Mouse (Mus musculus) MEL (cell line): Measurements from ENCODE around the gene Col4a1. TPM values are rescaled to one million over a fixed set of nuclear protein-coding genes. Genes with fewer than 3 reads are reported as not detected.

Experiments used
- DNase-seq: peaks from one replicate; pipeline ENCODE4 v3.0.0; 2011; ENCODE audit warnings: low read depth, low spot score
- H3K27ac ChIP-seq: 2 replicates; pipeline ENCODE4 v1.5.1; 2012; ENCODE audit warnings: low read depth, mild to moderate bottlenecking, control low read depth, low read length, moderate library complexity; ENCODE audit not compliant: control insufficient read depth
- H3K27me3 ChIP-seq, 2 experiments: fragments of 150-350 bp in 1 of 2; sonication (generic) in 1 of 2; 2 replicates each; pipeline ENCODE4 v1.6.1; 2012; ENCODE audit warnings: low read length in 2 of 2, mild to moderate bottlenecking in 2 of 2, improper control_type of control experiment in 1 of 2, moderate library complexity in 1 of 2; ENCODE audit not compliant: insufficient read depth in 2 of 2, control insufficient read depth in 1 of 2
- H3K36me3 ChIP-seq, 2 experiments: 2 replicates each; pipeline ENCODE4 v1.6.1; 2012 to 2014; ENCODE audit warnings: low read length in 2 of 2, improper control_type of control experiment in 1 of 2, inconsistent platforms in 1 of 2, mild to moderate bottlenecking in 1 of 2; ENCODE audit not compliant: insufficient read depth in 2 of 2, control insufficient read depth in 1 of 2
- H3K4me1 ChIP-seq, 2 experiments: fragments of 150-350 bp in 1 of 2; sonication (generic) in 1 of 2; 2 replicates each; pipeline ENCODE4 v1.6.1; 2012; ENCODE audit warnings: low read length in 2 of 2, improper control_type of control experiment in 1 of 2, mild to moderate bottlenecking in 1 of 2; ENCODE audit not compliant: insufficient read depth in 2 of 2, control insufficient read depth in 1 of 2
- H3K4me3 ChIP-seq, 2 experiments: fragments of 150-350 bp in 1 of 2; sonication (generic) in 1 of 2; 2 replicates each; pipeline ENCODE4 v1.5.1; 2012; ENCODE audit warnings: low read depth in 2 of 2, low read length in 2 of 2, mild to moderate bottlenecking in 2 of 2, moderate library complexity in 2 of 2, control low read depth in 1 of 2, improper control_type of control experiment in 1 of 2; ENCODE audit not compliant: control insufficient read depth in 1 of 2, insufficient read depth in 1 of 2
- H3K79me2 ChIP-seq: 2 replicates; pipeline ENCODE4 v1.6.1; 2012; ENCODE audit warnings: mild to moderate bottlenecking, low read length, moderate library complexity; ENCODE audit not compliant: control insufficient read depth, poor library complexity, insufficient read depth
- H3K9ac ChIP-seq: 2 replicates; pipeline ENCODE4 v1.6.1; 2012; ENCODE audit warnings: low read depth, mild to moderate bottlenecking, control low read depth, low read length, moderate library complexity; ENCODE audit not compliant: control insufficient read depth, poor library complexity, severe bottlenecking
- H3K9me3 ChIP-seq: fragments of 150-350 bp; sonication (generic); replicated peaks from 2 replicates; pipeline ENCODE4 v1.6.1; 2012; ENCODE audit warnings: mild to moderate bottlenecking, low read length, improper control_type of control experiment, moderate library complexity; ENCODE audit not compliant: insufficient read depth
- CHD2 ChIP-seq: IDR thresholded peaks from 2 replicates; pipeline ENCODE4 v1.6.1; 2011; ENCODE audit warnings: low read length, improper control_type of control experiment
- ETS1 ChIP-seq: IDR thresholded peaks from 2 replicates; pipeline ENCODE4 v1.6.1; 2012; ENCODE audit warnings: low read depth, mild to moderate bottlenecking, inconsistent platforms, low read length, improper control_type of control experiment, moderate library complexity
- GABPA ChIP-seq: IDR thresholded peaks from 2 replicates; pipeline ENCODE4 v1.6.1; 2012; ENCODE audit warnings: low read depth, mild to moderate bottlenecking, inconsistent platforms, low read length, improper control_type of control experiment, moderate library complexity
- MAFK ChIP-seq: IDR thresholded peaks from 2 replicates; pipeline ENCODE4 v1.6.1; 2011; ENCODE audit warnings: low read depth, mild to moderate bottlenecking, low read length, improper control_type of control experiment, borderline replicate concordance
- MEF2A ChIP-seq: IDR thresholded peaks from 2 replicates; pipeline ENCODE4 v1.6.1; 2014; ENCODE audit warnings: low read depth, mild to moderate bottlenecking, inconsistent platforms, low read length, improper control_type of control experiment; ENCODE audit not compliant: poor library complexity, insufficient replicate concordance, severe bottlenecking; ENCODE audit errors: extremely low read depth
- MYB ChIP-seq: IDR thresholded peaks from 2 replicates; pipeline ENCODE4 v1.6.1; 2011; ENCODE audit warnings: mild to moderate bottlenecking, low read depth, low read length, improper control_type of control experiment
- MYC ChIP-seq: IDR thresholded peaks from 2 replicates; pipeline ENCODE4 v1.6.1; 2011; ENCODE audit warnings: low read depth, mild to moderate bottlenecking, low read length, improper control_type of control experiment, moderate library complexity
- POLR2A ChIP-seq, 2 experiments: IDR thresholded peaks; 2 replicates each; pipeline ENCODE4 v1.6.1; 2011 to 2012; ENCODE audit warnings: low read length in 2 of 2, mild to moderate bottlenecking in 2 of 2, control low read depth in 1 of 2, improper control_type of control experiment in 1 of 2, low read depth in 1 of 2, moderate library complexity in 1 of 2; ENCODE audit not compliant: control insufficient read depth in 1 of 2, insufficient read depth in 1 of 2, poor library complexity in 1 of 2
- POLR2AphosphoS5 ChIP-seq: IDR thresholded peaks from 2 replicates; pipeline ENCODE4 v1.6.1; 2012; ENCODE audit warnings: low read depth, borderline replicate concordance, mild to moderate bottlenecking, inconsistent platforms, low read length, moderate library complexity, mixed read lengths
- RAD21 ChIP-seq: IDR thresholded peaks from 2 replicates; pipeline ENCODE4 v1.6.1; 2011; ENCODE audit warnings: mild to moderate bottlenecking, low read depth, low read length, improper control_type of control experiment
- SMC3 ChIP-seq: IDR thresholded peaks from 2 replicates; pipeline ENCODE4 v1.6.1; 2011; ENCODE audit warnings: low read depth, low read length, improper control_type of control experiment
- TAL1 ChIP-seq: IDR thresholded peaks from 2 replicates; pipeline ENCODE4 v1.6.1; 2012; ENCODE audit warnings: mild to moderate bottlenecking, inconsistent platforms, low read length, moderate library complexity, mixed read lengths
- TCF12 ChIP-seq: IDR thresholded peaks from 2 replicates; pipeline ENCODE4 v1.6.1; 2014; ENCODE audit warnings: low read depth, mild to moderate bottlenecking, inconsistent platforms, low read length, improper control_type of control experiment, moderate library complexity
- ZMIZ1 ChIP-seq: IDR thresholded peaks from 2 replicates; pipeline ENCODE4 v1.6.1; 2012; ENCODE audit warnings: low read depth, mild to moderate bottlenecking, inconsistent platforms, low read length, improper control_type of control experiment, moderate library complexity
- ZNF384 ChIP-seq: IDR thresholded peaks from 2 replicates; pipeline ENCODE4 v1.6.1; 2012; ENCODE audit warnings: low read depth, mild to moderate bottlenecking, inconsistent platforms, low read length, improper control_type of control experiment
- polyA plus RNA-seq, 2 experiments: library from polyadenylated mRNA; stranded (reverse) in 1 of 2; unstranded in 1 of 2; fragments of >175 nt in 1 of 2; fragments of >200 nt in 1 of 2; gene quantifications; 2 replicates each; pipeline versions ENCODE4 v1.2.1 to v1.2.4; 2012; ENCODE audit warnings: low replicate concordance in 2 of 2, low read depth in 1 of 2; ENCODE audit not compliant: insufficient read length in 2 of 2, insufficient read depth in 1 of 2, missing spikeins in 1 of 2
- total RNA-seq: library from RNA; depleted of rRNA; stranded (reverse); fragments of 300-350 nt; gene quantifications from 2 replicates; pipeline ENCODE4 v1.2.3, GENCODE M21; 2012

Gene Col4a1
- total and polyA plus RNA-seq, 3 experiments, result 0.31 TPM; not detected in 2

DNA sequence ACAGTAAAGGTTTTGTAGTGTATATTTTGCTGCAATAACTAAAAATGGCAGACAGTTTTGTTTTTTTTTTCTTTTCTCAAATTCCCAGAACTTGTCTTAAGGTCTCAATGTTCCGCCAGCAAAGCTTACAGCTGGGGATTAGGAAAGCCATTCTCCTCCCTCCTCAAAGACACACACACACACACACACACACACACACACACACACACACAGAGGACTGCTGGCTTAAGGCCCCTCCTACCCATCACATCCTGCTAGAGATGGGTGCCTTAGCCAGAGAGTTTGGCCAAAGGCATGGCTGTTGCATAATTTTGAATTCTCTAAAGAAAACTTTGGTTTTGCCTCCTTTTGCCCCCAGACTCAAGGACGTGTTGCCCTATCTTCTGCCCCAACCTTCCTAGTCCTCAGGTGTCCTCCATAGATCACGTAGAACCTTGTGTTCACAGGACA, 35.0 kb downstream of the Col4a1 start:
- Histone ChIP-seq H3K4me3 (no peak overlapping the region), H3K79me2 (no peaks in the 10 kb centered on the region), H3K9ac (no peak overlapping the region), H3K9me3 (no peaks in the 10 kb centered on the region), H3K27ac (no peak overlapping the region), H3K27me3 (no peaks in the 10 kb centered on the region), H3K36me3 (no peaks in the 10 kb centered on the region), H3K4me1 (no peaks in the 10 kb centered on the region)
- DNase-seq, result no peak
- no peak for TF ChIP-seq MYB
- TF ChIP-seq GABPA, result no peak
- TF ChIP-seq MAFK, result no peak
- no peak for TF ChIP-seq TCF12
- TF ChIP-seq POLR2AphosphoS5, result no peak

DNA sequence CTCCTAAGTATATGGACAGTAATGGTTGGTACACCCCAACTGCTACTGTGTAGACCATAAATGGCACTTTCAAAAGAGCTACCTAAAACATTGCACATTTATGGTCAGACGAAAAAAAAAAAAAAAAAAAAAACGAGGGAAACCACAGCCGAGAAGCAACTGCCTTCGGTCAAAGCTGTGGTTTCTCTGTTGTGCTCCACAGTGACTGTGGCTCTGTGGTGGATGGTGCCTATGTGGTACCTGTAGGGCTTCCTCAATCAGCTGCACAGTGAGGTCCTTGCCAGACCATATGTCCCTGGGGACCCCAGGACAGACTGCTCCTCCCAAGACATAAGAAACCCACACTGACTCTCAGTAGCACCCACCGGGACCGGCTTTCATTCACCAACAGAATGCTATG, 36.3 kb downstream of the Col4a1 start:
- no peaks in the 10 kb centered on the region for H3K4me1 ChIP-seq
- TF ChIP-seq CHD2 (no peak), ZNF384 (no peak), MYC (no peak), TAL1 (no peak), MYB (no peak), MEF2A (no peak), GABPA (no peak), ZMIZ1 (no peak)
- no peak overlapping the region for H3K9ac ChIP-seq
- DNase-seq, result no peak
- no peaks in the 10 kb centered on the region for H3K9me3 ChIP-seq
- no peaks in the 10 kb centered on the region for H3K36me3 ChIP-seq
- no peak overlapping the region for H3K4me3 ChIP-seq
- H3K79me2 ChIP-seq, result no peaks in the 10 kb centered on the region
- no peaks in the 10 kb centered on the region for H3K27me3 ChIP-seq
- H3K27ac ChIP-seq, result no peak overlapping the region

DNA sequence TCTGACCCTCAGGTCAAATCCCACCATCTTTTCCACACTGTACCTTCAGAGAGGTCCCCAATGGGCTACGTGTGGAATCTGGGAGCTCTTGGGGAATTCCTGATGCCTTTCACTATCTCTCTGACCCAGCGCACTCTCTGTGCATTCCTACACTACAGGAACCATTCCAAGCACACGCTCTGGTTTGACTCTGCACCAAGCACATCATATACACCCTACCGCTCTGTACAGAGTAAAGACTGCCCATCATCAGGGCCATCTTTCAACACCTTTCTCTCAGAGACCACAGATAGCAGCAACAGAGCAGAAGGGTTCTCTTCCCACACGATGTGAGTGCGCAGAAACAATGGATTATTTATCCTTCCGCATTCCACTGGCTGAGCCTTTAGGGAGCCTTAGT, 38.2 kb downstream of the Col4a1 start:
- Histone ChIP-seq H3K4me3 (no peak overlapping the region), H3K36me3 (no peaks in the 10 kb centered on the region), H3K4me1 (no peaks in the 10 kb centered on the region), H3K27ac (no peak overlapping the region), H3K79me2 (no peaks in the 10 kb centered on the region), H3K9me3 (no peaks in the 10 kb centered on the region), H3K9ac (no peak overlapping the region), H3K27me3 (no peaks in the 10 kb centered on the region)
- no peak for TF ChIP-seq ETS1
- TF ChIP-seq POLR2A (IDR thresholded peaks at IDR 0.05; ENCODE audit: control insufficient read depth in 1 of 2, insufficient read depth in 1 of 2, low read depth in 1 of 2, low read length in 2 of 2, poor library complexity in 1 of 2), result no peak
- TF ChIP-seq SMC3, result no peak
- no peak for TF ChIP-seq TAL1
- no peak for TF ChIP-seq MAFK
- no peak for TF ChIP-seq RAD21
- no peak for TF ChIP-seq ZNF384
- DNase-seq, result no peak
